Mouse (Mus musculus) cerebellum, adult 2 months (tissue): Measurements from ENCODE around the gene Atad3a.

ENCODE experiments used
- CTCF ChIP-seq: fragments of 200-500 bp; IDR thresholded peaks from 2 replicates; pipeline ENCODE4 v1.5.1; 2011; ENCODE audit warnings: low read depth, mild to moderate bottlenecking, control low read depth, low read length, moderate library complexity, borderline replicate concordance; ENCODE audit not compliant: insufficient read depth
- POLR2A ChIP-seq: fragments of 200-500 bp; IDR thresholded peaks from 2 replicates; pipeline ENCODE4 v1.6.1; 2011; ENCODE audit warnings: low read length, control low read depth, borderline replicate concordance; ENCODE audit not compliant: insufficient read depth

DNA sequence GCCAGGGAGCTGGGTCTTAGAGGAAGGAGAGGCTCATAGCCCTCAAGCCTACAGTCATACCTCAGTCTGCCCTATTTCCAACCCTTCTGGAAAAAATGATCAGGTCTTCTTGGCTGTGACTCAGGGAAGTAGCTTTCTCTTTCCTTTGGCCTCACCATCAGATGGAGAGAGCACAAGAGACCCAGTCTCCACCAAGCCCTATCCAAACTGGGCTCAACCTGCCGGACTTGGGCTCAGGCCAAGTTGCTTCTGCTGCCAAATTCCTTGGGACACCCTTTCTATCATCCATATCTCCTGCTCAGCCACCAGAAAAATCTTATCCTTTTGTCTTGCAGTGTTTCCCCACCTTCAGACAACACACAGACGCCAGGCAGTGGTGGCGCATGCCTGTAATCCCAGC, 15.0 kb upstream of the Atad3a start:
- no peak for TF ChIP-seq POLR2A
- no peak for TF ChIP-seq CTCF
